Mouse (Mus musculus) urinary bladder, adult 2 months (tissue): ENCODE results near the gene Ankrd28. TPM values are rescaled to one million over a fixed set of nuclear protein-coding genes. Genes with fewer than 3 reads are reported as not detected.

Experiments
- DNase-seq: peaks from one replicate; pipeline ENCODE4 v3.0.0; 2022; ENCODE audit warnings: low spot score
- polyA plus RNA-seq: library from polyadenylated mRNA; depleted of rRNA; stranded (reverse); fragments of >200 nt; gene quantifications from 2 replicates; pipeline ENCODE4 v1.2.3, GENCODE M21; 2012

Gene Ankrd28
- polyA plus RNA-seq, 1 experiment, result 10.3 TPM

GRCm38 (mm10) chr14:31715669-31716068 is 114.8 kb downstream of the Ankrd28 start:
- DNase-seq, result no peak

- no peak for DNase-seq
Measured at GRCm38 (mm10) chr14:31709343-31709742, 121.1 kb downstream of the Ankrd28 start.

GRCm38 (mm10) chr14:31700376-31700775 is 130.1 kb downstream of the Ankrd28 start:
- no peak for DNase-seq

GRCm38 (mm10) chr14:31697755-31698154 is 132.7 kb downstream of the Ankrd28 start:
- no peak for DNase-seq

GRCm38 (mm10) chr14:31697346-31697745 is 133.1 kb downstream of the Ankrd28 start:
- no peak for DNase-seq

GRCm38 (mm10) chr14:31696985-31697303 is 133.5 kb downstream of the Ankrd28 start:
- DNase-seq, result no peak

- no peak for DNase-seq
Measured at GRCm38 (mm10) chr14:31696206-31696984, 134.1 kb downstream of the Ankrd28 start.

- DNase-seq, result no peak
Measured at GRCm38 (mm10) chr14:31692536-31692935, 137.9 kb downstream of the Ankrd28 start.

- DNase-seq, result no peak
Measured at GRCm38 (mm10) chr14:31686231-31686630, 144.2 kb downstream of the Ankrd28 start.

GRCm38 (mm10) chr14:31685680-31686079 is 144.8 kb downstream of the Ankrd28 start:
- no peak for DNase-seq

- no peak for DNase-seq
Measured at GRCm38 (mm10) chr14:31684343-31685040, 146.0 kb downstream of the Ankrd28 start.

GRCm38 (mm10) chr14:31683610-31684009 is 146.8 kb downstream of the Ankrd28 start:
- no peak for DNase-seq

- no peak for DNase-seq
Measured at GRCm38 (mm10) chr14:31681931-31682555, 148.4 kb downstream of the Ankrd28 start.

- DNase-seq, result no peak
Measured at GRCm38 (mm10) chr14:31681291-31681690, 149.2 kb downstream of the Ankrd28 start.

- DNase-seq, result no peak
Measured at GRCm38 (mm10) chr14:31680656-31681055, 149.8 kb downstream of the Ankrd28 start.

GRCm38 (mm10) chr14:31671635-31672320 is 158.7 kb downstream of the Ankrd28 start:
- DNase-seq, result no peak

GRCm38 (mm10) chr14:31669642-31670490 is 160.6 kb downstream of the Ankrd28 start:
- no peak for DNase-seq

GRCm38 (mm10) chr14:31669161-31669611 is 161.3 kb downstream of the Ankrd28 start:
- DNase-seq, result peak; percentile 55

GRCm38 (mm10) chr14:31668326-31668725 is 162.1 kb downstream of the Ankrd28 start:
- no peak for DNase-seq

- DNase-seq, result no peak
Measured at GRCm38 (mm10) chr14:31667741-31668140, 162.7 kb downstream of the Ankrd28 start.
